Mouse (Mus musculus) cerebellum, postnatal 14 days (tissue): ENCODE results near the gene Ppp1r12c.

Source experiments
- DNase-seq, 2 experiments: peaks; one replicate each; pipeline ENCODE4 v3.0.0; 2021; ENCODE audit warnings: mixed read lengths in 2 of 2

Ppp1r12c gene

GRCm38 (mm10) chr7:4515853-4516252 lies 14.4 kb upstream of the Ppp1r12c start:
- DNase-seq = no peak

- DNase-seq = no peak
These were observed 12.6 kb upstream of the Ppp1r12c start for GRCm38 (mm10) chr7:4513829-4514712.

GRCm38 (mm10) chr7:4513236-4513635 lies 11.8 kb upstream of the Ppp1r12c start:
- peak in 1 of 2 experiments; percentile 56 for DNase-seq

- no peak for DNase-seq
These were observed 10.2 kb upstream of the Ppp1r12c start for GRCm38 (mm10) chr7:4511489-4512224.

- DNase-seq = peak; percentile 72 to 77
These were observed 8.6 kb upstream of the Ppp1r12c start for GRCm38 (mm10) chr7:4509863-4510608.

GRCm38 (mm10) chr7:4508739-4509116 lies 7.2 kb upstream of the Ppp1r12c start:
- DNase-seq = no peak

GRCm38 (mm10) chr7:4508062-4508738 lies 6.7 kb upstream of the Ppp1r12c start:
- no peak for DNase-seq

GRCm38 (mm10) chr7:4507220-4507619 lies 5.7 kb upstream of the Ppp1r12c start:
- no peak for DNase-seq

GRCm38 (mm10) chr7:4504646-4505435 lies 3.4 kb upstream of the Ppp1r12c start:
- no peak for DNase-seq

- no peak for DNase-seq
These were observed 2.4 kb upstream of the Ppp1r12c start for GRCm38 (mm10) chr7:4503858-4504257.

GRCm38 (mm10) chr7:4503100-4503499 lies 1.6 kb upstream of the Ppp1r12c start:
- no peak for DNase-seq

GRCm38 (mm10) chr7:4502421-4503090 lies 1.1 kb upstream of the Ppp1r12c start:
- peak; percentile 46 to 66 for DNase-seq

GRCm38 (mm10) chr7:4500892-4501471 lies 498 bp downstream of the Ppp1r12c start:
- DNase-seq = peak; percentile 74 to 80

- no peak for DNase-seq
These were observed 2.4 kb downstream of the Ppp1r12c start for GRCm38 (mm10) chr7:4499034-4499433.

GRCm38 (mm10) chr7:4498251-4498650 lies 3.2 kb downstream of the Ppp1r12c start:
- DNase-seq = peak; percentile 48 to 54

GRCm38 (mm10) chr7:4497271-4497903 lies 4.1 kb downstream of the Ppp1r12c start:
- no peak for DNase-seq

- no peak for DNase-seq
These were observed 5.0 kb downstream of the Ppp1r12c start for GRCm38 (mm10) chr7:4496468-4496867.

GRCm38 (mm10) chr7:4493991-4494390 lies 7.5 kb downstream of the Ppp1r12c start:
- no peak for DNase-seq

- no peak for DNase-seq
These were observed 8.9 kb downstream of the Ppp1r12c start for GRCm38 (mm10) chr7:4492284-4493224.
